Mouse (Mus musculus): ENCODE measurements around the gene Cwc27.

Cwc27 gene

DNA sequence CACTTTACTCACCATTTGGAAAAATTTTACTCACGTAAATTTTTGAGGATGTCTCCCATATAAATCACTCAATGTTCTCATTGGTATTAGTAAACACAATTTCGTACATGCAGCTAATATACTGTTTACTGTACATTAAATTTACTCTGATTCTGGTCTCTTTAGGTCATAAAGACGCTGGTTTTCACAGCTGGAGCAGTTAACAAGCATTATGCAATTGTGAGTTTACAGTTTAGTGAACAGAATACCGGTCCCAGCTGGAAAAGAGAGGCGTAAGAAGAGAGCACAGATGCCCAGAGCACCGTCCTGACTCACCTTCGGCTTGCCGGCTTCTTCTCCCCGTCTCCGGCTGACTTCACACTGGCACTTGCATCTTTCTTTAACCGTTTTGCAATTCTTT is 24.8 kb downstream of the Cwc27 start, which contains the start of gene Srek1ip1:
TSS of gene Srek1ip1 (plus strand) at position 301 of the 400 bp plus-strand sequence.
- in situ Hi-C loops (cut with MboI; ENCODE audit: low pct_unique_long_range_greater_than_20kb in 1 of 2, low sequenced_read_pairs in 2 of 2, unreplicated experiment in 1 of 2), result no loop called here

DNA sequence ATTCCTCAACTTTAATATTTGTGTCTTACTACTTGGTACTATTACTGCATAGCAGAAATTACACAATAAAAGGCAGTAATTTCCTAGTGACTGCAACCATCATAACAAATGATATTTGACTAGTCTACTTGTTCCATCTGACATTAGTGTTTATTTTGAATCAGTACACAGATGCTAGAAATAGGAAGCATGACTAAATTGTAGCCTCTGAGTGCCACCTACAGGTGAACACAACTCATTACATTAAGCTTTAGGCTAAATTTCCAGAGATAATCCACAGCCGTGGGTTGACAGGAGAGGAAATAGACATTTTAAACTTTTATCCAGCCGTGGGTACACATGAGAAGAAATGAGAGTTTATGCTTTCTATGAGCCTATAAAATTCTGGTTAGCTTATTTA is 27.3 kb downstream of the Cwc27 start:
- in situ Hi-C loops (cut with MboI; ENCODE audit: low pct_unique_long_range_greater_than_20kb in 1 of 2, low sequenced_read_pairs in 2 of 2, unreplicated experiment in 1 of 2), result no loop called here

DNA sequence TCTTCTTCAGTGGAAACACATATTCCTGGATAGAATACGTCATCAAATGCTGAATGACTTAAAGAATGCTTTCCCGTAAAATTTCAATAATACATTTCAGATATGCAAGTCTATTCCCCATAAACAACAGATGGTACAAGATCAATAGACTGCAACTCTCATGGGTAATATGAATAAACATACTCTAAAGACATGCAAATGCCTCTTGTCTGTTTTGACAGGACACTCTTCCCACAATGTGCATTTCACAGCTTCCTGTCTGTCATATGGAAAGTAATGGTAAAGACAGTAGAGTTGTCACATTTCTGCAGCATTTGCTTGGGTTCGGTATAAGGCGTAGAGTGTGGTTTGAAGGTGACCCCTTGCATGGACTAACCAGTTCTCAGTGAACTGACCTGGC is 29.7 kb downstream of the Cwc27 start:
- in situ Hi-C loops (cut with MboI; ENCODE audit: low pct_unique_long_range_greater_than_20kb in 1 of 2, low sequenced_read_pairs in 2 of 2, unreplicated experiment in 1 of 2), result no loop called here

DNA sequence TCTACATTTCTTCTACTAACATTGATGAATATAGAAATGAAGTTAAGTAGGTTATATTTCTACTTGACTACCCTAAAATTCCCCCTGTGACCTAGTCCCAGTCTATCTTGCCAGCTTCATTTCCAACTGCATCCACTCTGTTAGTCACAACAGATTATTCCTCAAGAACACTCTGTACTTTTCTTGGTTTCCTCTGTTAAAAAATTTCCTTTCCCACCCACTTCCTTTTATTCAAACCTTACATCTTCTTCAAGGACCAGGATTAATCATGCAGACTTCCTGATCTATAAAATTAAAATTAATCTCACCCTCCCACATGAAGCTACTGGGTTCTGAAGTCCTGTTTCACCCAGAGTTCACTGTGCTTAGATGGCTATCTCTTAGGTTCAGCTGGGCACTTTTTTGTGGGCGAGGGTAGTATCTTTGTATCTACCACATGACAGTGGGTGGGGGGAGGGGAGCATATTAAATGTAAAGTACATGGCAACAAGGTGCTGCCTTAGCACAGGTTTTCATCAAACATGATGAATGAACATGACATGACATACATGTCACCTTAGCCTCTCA is 37.8 kb downstream of the Cwc27 start:
- in situ Hi-C loops (cut with MboI; ENCODE audit: low pct_unique_long_range_greater_than_20kb in 1 of 2, low sequenced_read_pairs in 2 of 2, unreplicated experiment in 1 of 2), result no loop called here

DNA sequence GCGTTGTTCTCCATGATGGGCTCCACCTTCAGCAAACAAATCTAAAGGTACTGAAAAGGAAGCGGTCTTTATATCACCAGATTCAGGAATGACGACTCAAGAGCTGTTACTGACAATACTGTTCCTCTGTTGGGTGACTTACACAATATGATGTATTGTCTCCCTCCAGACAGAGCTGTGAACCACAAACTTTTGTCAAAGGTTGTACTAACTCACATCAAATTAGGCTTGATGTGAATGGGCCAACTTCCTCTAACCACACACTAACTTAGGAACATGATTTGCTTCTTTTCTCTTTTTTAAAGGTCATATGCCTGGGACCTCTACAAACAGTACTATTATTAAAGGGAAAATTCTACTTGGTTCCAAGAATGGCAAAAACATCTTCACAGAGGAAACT is 53.7 kb downstream of the Cwc27 start:
- in situ Hi-C loops (cut with MboI; ENCODE audit: low pct_unique_long_range_greater_than_20kb in 1 of 2, low sequenced_read_pairs in 2 of 2, unreplicated experiment in 1 of 2), result no loop called here

DNA sequence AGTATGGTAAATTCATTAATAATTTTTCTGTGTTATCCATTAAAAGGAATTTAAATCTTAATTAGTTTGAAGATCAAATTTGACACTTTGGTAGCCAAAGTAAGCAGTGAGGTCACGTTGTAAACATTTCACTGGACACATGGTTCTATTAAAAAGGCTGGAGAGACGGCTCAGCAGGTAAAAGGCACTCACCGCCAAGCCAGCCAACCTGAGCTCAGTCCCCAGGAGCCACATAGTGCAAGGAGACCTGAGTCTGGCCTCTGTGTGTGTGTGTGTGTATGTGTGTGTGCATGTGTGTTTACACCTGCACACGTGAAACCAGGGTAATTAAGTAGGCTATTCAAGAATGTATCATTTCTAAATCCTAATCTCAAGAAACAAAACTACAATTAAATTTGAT is 54.5 kb downstream of the Cwc27 start:
- in situ Hi-C loops (cut with MboI; ENCODE audit: low pct_unique_long_range_greater_than_20kb in 1 of 2, low sequenced_read_pairs in 2 of 2, unreplicated experiment in 1 of 2), result no loop called here

DNA sequence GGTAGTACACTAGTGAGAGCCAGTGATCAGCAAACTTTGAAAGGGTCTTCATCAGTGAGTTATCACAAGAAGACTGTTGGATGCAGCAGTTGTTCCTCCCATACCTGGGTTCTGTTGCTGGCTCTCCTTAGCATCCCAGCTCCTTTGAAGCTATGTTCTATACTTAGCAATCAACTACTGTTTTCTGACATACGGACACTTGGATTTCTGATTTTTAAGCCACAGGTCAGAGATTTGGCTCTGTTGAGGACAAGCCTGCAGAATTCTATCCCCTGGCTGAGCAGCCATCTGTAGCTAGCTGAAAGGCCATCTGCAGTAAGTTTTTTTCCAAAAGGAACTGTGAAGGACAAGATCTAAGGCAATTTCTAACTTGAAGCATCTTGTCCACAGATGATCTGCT is 57.6 kb downstream of the Cwc27 start:
- in situ Hi-C loops (cut with MboI; ENCODE audit: low pct_unique_long_range_greater_than_20kb in 1 of 2, low sequenced_read_pairs in 2 of 2, unreplicated experiment in 1 of 2), result no loop called here

DNA sequence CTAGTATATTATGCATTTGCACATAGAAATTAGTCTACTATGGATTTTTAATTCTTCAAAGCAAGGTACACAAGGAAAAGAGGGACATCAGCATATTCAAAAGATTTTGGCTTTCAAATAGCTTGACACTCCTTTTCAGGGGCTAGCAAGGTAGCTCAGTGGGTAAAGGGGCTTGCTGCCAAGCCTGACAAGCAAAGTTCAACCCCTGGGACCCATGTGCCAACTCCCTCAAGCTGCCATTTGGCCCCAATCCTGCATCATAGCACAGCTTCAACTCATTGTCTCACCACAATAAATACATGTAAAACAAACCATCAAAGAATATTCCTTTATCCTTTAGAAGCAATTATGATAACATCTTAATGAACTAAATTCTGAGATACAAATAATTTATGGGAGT is 69.9 kb downstream of the Cwc27 start:
- in situ Hi-C loops (cut with MboI; ENCODE audit: low pct_unique_long_range_greater_than_20kb in 1 of 2, low sequenced_read_pairs in 2 of 2, unreplicated experiment in 1 of 2), result no loop called here

DNA sequence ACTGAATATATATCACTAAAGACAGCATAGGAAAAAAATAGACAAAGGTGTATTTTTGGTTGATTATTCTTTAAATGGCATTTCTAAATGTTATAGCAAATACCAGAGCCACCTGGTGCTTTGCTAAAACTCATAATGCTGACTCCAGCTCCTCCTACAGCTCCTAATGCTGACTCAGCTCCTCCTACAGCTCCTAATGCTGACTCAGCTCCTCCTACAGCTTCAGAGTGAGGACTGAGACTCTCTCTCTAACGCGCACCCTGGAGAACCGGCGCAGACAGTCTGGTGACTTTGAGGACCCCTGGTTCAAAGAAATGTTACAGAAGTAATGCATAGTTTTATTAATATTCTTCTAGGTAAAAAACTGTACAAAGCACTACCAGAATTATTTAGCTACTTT is 74.1 kb downstream of the Cwc27 start:
- in situ Hi-C loops (cut with MboI; ENCODE audit: low pct_unique_long_range_greater_than_20kb in 1 of 2, low sequenced_read_pairs in 2 of 2, unreplicated experiment in 1 of 2), result no loop called here

DNA sequence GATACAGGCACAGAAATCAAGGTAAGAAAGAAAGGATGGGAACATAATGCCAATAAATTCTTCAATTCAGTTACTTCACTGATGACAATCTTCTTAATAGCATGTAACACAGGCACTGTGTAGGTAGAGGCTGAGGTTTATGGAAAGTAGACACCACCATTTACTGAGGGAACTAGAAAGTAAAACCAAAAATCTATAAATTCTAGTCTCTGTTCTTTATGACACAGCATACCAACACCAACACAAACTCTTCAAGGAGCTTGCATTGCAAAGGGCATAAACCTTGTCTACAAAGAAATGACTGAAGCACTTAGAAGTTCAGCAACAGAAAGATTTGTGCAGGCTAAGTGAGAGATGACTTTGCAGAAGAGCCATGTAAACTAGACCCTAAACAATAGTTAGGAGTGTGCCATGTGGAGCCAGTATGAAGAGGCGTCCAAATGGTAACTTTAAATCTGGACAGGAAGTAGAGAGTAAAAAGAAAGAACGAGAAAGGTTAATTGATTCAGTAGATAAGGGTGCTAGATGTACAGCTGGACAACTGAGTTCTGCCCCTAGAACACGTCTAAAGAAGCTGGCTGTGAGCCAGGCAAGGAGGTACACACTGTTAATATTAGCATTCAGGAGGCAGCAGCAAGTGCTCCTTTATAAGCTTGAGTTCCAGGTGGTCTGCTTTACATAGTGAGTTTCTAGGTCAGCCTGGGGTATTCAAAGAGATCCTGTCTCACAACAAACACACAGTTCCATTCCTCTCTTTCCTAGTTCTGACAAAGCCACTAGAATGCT is 87.5 kb downstream of the Cwc27 start:
- in situ Hi-C loops (cut with MboI; ENCODE audit: low pct_unique_long_range_greater_than_20kb in 1 of 2, low sequenced_read_pairs in 2 of 2, unreplicated experiment in 1 of 2), result no loop called here

DNA sequence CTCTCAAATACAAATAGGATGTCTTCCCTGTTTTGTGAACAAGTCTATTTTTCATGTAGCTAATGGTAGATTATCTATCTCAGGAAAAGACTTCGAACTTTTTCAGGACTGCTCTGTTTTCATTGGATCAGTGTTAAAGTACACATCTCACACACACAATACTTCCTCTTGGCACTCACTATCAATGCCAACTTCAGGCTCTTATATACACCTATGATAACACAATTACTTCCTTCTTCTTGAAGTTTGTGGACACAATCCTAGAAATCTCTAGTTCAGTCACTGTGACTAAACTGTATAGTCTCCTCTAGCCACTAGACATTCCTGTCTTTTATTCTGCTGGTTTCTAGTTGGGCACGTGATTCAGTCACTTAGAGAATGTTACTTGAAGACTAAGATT is 89.3 kb downstream of the Cwc27 start:
- in situ Hi-C loops (cut with MboI; ENCODE audit: low pct_unique_long_range_greater_than_20kb in 1 of 2, low sequenced_read_pairs in 2 of 2, unreplicated experiment in 1 of 2), result no loop called here

DNA sequence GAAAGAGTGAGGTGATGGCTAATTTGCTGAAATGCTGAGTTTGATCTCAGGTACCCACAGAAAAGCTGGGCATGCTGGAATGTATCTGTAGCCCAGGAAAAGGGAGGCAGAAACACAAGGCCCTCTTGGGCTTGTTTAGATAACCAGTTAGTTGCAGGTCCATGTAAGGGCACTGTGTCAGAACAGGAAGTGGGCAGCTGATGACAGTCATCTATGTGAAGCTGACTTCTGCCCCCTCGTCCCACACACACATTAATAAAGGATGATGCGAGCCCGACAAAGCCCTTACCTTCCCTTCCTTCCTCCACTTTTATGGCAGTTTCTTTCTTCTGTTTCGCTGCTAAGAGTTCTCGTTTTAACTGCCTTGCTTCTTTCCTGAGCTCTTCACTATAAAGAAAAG is 96.8 kb downstream of the Cwc27 start:
- in situ Hi-C loops (cut with MboI; ENCODE audit: low pct_unique_long_range_greater_than_20kb in 1 of 2, low sequenced_read_pairs in 2 of 2, unreplicated experiment in 1 of 2), result no loop called here

DNA sequence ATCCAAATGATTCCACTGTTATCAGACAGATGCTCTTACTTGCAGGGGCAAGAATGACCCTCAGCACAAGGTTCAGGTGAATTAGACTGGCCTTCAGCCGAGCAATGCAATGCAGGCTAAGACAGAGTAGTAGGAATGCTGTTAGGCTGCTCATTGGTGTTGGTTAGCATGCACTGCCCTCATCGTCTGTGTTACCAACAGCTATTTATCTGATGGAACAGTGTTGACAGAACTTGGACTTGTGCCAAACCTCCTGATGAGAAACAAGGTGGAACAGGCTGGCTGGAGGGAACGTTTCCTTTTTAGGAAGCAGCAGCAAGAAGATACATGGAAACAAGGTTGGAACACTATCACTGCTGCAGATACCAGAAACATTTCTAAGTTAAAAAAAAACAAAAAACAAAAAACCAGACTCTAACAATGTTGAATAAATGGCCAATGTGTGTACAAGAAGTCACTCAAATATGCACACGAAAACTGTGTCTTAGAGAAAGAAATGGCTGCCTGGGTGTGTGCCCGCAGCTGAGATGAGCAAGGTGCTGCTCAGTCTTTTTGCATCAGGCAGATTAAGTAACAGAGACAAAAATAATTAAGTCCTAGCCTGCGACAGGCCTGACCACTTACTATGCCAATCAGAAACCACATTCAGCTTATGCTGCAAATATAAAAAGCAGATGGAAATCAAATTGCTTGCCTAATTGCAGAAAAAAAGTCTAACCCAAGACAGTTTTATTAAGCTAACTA is 122.2 kb downstream of the Cwc27 start:
- in situ Hi-C loops (cut with MboI; ENCODE audit: low pct_unique_long_range_greater_than_20kb in 1 of 2, low sequenced_read_pairs in 2 of 2, unreplicated experiment in 1 of 2), result no loop called here

DNA sequence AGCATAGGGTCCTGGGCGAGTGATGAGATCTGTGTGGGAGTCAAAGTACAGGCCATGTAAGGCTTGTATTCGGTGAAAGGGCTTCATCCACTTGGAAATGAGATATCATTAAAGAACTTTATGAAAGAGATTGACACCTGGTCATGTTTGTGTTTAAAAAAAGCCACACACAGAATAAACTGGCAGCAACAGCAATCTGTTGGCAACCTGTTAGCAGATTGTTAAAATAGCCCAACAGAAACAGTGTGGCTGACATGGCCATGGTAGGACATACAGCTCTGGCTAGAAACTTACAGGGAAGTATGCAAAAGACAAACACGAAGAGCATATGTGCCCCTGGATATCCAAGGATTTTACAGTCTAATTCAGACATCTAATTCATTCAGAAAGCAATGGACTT is 124.2 kb downstream of the Cwc27 start:
- in situ Hi-C loops (cut with MboI; ENCODE audit: low pct_unique_long_range_greater_than_20kb in 1 of 2, low sequenced_read_pairs in 2 of 2, unreplicated experiment in 1 of 2), result no loop called here

DNA sequence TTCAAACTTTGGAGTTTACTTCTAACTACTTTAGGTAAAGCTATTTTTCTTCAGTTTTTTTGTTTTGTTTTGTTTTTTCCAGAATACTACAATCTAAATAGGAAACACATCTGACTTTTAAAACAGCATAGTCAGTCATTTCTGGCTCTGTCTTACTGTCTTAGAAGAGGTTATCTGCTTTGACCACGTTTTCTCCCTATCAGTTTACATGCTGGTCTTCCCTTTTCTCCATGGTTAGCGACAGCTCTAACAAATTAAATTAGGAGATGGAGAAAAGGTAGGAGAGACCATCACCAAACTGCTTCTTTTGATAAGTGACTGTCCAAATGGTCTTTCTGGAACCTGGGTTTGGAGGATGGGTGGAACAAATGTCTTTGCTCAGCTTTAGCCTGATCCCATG is 131.4 kb downstream of the Cwc27 start:
- in situ Hi-C loops (cut with MboI; ENCODE audit: low pct_unique_long_range_greater_than_20kb in 1 of 2, low sequenced_read_pairs in 2 of 2, unreplicated experiment in 1 of 2), result no loop called here

DNA sequence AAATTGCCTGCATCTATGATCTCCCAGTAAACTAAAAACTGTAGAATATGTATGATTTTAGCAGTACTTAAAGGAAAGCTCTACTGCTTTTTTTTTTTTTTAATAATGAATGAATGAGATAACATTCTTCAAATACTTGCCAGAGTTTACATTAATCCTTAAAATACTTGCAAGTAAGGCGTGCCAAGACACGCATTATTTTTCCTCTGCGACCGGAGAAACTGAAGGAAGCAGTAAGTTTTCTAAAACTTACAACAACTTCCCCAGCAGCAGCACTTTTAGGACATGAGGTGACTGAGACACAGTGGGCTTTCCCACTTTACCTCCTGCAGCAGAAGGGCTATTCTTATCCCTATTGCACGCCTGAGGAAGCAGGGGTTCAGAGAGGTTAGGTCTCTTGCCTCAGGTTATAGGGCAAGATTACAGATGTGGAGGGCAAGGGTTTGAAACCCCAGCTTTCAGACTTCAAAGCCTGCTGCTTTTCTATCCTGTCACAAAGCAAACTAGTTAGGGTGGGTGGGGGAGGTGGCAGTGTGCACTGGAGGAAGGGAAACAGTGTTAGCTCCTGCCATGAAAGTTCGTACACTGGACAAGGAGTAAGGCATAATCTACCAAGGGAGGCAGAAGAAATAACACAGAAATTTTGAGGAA is 132.5 kb downstream of the Cwc27 start:
- in situ Hi-C loops (cut with MboI; ENCODE audit: low pct_unique_long_range_greater_than_20kb in 1 of 2, low sequenced_read_pairs in 2 of 2, unreplicated experiment in 1 of 2), result no loop called here

DNA sequence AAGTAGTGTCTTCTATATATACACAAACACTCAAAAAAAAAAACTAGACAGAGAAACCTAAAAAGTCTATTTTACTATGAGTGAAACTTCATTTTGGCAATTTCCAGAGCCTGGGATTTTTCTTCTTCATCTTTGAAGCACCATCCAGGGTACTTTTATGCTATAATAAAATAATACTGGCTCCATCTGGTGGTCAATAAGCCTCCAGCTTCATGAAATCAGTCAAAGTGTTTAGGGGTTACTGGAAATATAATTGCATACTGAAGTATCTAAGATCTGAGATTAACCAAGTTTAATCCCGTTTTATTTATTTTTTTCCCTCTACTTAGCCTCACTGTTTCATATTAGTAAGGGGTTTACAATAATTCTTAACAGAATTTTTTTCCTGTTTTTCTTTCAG is 135.7 kb downstream of the Cwc27 start:
- in situ Hi-C loops (cut with MboI; ENCODE audit: low pct_unique_long_range_greater_than_20kb in 1 of 2, low sequenced_read_pairs in 2 of 2, unreplicated experiment in 1 of 2), result no loop called here

DNA sequence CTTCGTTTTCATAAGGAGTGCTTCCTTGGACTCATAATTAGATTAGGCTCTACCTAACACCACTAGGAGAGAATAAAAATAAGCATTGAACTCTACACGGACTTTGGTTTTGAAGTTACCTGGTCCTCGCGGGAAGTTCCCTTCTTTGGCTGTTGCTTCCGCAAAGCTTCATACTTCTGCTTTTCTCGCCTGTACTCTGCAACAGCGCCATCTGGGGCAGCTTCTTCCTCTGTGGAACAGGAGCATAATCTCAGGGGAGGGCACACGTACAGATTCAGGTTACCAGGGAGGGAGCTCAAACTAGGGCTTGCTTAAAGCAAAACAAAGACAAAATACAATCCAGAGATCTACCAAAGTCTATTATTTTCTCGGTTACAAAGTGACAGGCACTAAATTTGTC is 155.8 kb downstream of the Cwc27 start:
- in situ Hi-C loops (cut with MboI; ENCODE audit: low pct_unique_long_range_greater_than_20kb in 1 of 2, low sequenced_read_pairs in 2 of 2, unreplicated experiment in 1 of 2), result no loop called here

DNA sequence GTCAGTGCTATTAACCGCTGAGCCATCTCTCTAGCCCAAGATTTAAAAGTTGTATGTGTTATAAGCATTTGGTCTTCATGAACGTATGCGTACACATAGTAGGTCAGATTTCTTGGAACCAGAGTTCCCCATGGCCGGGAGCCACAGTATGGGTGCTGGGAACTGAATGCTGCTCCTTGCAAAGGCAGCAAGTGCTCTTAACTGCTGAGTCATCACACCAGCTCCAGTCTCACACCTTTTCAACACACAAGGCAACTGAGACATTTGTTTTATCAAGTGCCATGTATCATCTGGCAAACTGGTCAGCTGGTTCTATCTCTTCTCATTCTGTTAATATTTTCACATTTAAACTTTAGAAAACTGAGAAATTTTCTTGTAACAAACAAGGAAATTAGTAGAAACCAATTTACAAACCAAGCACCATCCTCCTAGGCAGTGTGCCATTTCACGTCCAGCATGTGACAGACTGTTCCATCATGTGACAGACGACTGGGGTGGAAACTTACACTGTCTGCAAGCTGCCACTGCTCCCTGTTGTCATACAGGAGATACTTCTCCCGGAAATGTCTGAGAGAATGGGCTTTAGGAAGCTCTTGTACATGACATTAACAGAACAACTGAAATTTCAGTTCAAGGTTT is 156.8 kb downstream of the Cwc27 start:
- in situ Hi-C loops (cut with MboI; ENCODE audit: low pct_unique_long_range_greater_than_20kb in 1 of 2, low sequenced_read_pairs in 2 of 2, unreplicated experiment in 1 of 2), result no loop called here
